Mouse (Mus musculus) cerebellum, postnatal 25 days (tissue): Measurements from ENCODE around the gene Hs3st3a1.

Experiments used
- DNase-seq, 2 experiments: peaks; one replicate each; pipeline ENCODE4 v3.0.0; 2021; ENCODE audit warnings: mixed read lengths in 2 of 2

Gene Hs3st3a1

DNA sequence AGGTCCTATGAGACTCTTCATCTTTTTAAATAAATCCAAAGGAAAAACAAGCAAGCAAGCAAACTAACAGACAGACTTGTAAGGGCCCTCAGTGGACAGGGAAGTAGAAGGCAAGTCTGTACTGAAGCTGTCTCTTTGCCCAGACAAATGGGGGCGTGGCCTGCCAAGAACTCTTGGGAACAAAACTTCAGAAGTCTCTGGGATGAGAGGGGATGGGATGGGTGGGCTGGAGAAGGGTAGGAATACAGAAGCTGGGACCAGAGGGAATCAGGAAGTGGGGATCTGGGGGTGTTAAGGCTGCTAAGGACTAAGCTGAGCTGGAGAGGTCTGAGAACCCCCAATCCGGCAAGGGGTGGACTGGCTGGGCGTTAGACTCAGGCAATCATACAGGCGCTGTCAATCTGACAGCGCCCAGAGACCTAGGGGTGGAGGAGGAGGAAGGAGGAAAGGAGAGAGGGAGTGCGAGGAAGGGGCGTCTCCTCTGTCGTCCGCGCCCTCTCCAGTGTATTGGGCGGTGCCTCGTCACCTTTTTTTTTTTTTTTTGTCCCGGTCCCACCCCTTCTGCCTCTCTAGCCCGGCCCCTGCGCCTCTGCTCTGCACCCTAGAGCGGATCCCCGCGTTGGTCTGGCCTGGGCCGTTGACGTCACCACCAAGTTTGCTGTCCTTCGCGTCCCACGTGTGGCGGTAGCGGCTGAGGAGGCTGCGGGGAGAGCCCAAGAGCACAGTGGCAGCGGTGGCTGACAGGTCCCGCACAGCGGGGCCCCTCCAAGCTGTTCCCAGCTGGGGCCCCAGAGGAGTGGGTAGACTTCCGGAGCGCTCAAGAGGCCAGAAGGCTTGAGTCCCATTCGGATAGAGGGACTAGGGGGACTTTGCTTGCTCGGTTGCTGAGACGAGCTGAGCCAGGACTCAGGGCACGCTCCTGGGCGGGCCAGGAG, at the start of gene Hs3st3a1:
Hs3st3a1 (plus strand) TSS at position 722 of the 935 bp plus-strand sequence.
- DNase-seq, result peak; percentile 4 to 18

DNA sequence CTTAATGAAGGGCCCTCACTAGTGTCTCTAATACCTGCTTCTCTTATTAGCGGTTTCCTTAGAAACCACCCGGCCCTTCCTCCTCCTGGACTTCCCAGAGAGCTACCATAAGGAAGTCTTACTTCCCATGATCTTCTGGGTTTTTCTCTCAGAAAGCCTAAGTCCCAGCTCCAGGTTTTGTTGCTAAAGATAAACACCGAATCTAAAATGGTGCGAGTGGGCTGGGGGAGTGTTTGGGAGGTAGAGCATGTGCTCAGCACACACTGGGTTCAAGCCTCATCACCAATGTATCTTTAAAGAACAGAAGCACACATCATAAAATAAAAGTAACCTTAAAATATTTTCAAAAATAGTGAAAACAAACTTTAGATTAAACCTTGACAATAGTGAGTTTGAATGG, 48.8 kb upstream of the Hs3st3a1 start:
- DNase-seq, result no peak

DNA sequence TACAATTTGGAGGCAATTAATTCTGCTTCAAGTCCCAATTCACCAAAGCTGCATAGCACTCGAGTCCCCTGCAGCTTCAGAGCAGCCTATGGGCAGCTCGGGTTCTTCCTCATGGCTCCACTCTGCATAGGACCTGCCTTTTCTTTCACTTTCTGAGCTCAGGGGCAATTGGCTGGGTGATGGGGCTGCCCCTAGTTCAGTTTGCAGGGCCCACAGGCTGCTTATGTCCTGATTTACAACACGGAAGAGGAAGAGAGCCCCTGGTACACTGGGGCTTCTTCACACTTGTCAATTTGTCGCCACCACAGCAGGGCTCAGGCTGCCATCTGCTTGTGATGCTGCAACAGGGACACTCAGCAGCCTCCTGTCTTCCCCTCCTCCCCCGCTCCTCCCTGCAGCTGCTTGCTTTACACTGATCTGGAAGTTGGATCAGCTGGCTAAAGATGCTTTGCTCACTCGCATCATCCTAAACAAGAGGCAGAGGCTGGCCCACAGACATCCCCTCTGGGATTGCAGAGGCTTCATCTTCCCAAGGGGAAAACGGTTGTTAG, 38.7 kb upstream of the Hs3st3a1 start:
- peak; percentile 12 to 27 for DNase-seq

DNA sequence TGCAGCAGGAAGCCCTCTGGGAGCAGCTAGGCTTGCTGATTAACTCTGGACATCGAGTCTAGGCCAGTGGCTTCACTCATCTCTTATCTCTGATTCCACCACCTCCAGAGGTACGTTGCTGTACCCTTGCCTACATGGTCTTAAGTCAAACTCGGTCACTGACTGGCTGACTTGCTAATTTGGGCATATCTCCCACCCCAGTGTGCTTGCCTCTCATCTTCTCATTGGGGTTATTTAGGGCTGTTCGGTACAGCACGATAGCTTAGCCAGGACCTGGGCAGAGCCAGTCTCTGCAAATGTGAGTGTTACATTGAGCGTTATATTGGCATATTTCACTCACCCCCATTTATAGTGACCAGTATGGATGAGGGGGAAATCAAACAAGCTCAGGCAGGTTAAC, 38.2 kb upstream of the Hs3st3a1 start:
- DNase-seq, result no peak

DNA sequence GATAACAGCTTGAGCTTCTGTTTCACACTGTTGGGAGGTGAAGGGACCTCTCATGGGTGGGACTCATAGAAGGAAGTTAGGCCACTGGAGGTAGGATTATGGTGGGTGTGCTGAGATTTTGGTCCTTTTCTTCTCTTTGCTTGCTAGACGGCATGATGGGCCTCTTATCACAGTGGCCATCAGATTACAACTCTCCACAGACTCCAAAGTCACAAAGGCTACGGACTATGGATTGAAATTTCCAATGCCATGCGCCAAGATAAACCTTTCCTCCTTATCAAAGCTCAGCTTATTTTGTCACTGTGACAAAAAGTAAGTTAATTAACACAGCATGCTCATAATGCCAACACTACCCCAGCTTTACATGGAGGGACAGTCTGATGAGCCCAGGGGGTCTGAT, 37.5 kb upstream of the Hs3st3a1 start:
- DNase-seq, result no peak

DNA sequence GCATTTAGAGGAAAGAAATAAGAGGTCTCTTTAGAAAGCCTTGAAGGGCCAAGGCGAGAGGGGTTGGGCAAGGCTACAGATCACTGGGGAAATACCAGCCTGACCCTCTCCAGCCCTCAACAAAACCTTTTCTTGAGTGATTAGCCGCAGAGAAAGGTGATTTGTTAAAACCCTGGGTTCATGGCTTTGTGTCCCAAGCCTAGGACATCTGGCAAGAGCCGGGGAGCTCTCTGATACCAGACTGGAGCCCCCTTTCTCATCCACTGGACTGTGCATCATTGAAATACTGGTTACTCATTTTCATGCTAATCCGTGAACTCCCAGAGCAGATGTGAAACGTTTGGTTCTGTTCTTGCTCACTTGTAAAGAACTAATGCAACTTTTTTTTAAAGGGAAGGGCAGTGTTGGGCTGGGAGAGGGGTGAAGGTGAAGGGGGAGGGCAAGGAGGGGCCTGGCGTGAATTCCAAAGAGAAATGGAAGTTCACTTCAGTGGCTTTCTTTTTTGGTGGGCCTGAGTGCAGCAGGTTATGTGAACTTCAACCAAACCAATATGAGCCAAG, 34.5 kb upstream of the Hs3st3a1 start:
- DNase-seq, result no peak

DNA sequence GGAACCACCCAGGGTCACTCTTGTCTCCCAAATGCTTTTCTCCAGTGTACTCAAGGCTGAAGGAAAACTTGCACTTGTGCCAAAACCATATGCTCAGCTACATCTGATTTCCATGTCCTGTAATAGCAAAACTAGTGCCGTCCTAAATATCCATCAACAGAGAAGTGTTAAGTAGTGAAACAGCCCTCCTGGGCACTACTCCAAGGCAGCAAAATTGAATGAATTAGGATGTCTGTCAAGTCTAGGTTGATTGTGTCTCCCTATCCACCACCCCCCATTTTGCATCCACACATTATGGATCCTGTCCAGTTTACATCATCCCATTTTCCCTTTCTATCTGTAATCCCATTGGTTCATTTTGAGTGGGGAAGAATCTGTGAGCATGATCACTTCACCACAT, 16.2 kb upstream of the Hs3st3a1 start:
- no peak for DNase-seq

DNA sequence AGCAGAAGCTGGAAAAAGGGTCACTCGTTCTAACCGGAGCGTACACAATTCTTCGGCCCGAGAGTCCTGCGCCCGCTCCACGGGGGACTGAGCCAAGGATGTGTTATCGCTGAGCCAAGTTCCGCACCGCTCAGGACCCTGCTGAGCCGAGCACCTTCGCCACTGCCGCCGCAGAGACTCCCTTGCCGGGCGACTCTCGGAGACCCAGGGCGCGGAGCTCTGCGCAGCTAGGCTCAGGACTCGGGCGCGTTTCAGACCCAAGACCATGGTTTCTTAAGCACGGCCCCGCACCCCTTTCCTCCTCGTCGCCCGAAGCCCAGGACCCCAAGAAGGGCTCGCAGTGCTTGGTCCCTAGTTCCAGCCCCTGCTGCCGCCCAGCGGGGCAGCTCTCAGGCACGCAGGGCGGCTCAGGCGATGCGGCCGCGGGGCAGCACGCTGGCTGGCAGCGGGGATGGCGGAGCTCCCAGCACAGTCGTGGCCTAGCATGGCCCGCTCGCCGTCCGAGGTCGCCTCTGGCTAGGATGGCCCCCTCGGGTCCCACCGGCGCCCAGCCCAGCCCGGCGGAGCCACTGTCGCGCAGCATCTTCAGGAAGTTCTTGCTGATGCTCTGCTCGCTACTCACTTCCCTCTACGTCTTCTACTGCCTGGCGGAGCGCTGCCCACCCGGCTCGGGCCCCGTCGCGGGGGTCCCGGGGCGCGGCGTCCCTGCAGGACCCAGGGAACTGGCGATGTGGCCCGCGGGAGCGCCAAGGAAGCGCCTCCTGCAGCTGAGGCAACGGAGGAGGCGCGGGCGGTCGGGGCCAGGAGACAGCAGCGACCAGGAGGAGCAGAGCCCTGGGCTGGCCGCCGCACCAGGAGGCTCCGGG, 647 bp downstream of the Hs3st3a1 start:
- peak; percentile 9 to 18 for DNase-seq

DNA sequence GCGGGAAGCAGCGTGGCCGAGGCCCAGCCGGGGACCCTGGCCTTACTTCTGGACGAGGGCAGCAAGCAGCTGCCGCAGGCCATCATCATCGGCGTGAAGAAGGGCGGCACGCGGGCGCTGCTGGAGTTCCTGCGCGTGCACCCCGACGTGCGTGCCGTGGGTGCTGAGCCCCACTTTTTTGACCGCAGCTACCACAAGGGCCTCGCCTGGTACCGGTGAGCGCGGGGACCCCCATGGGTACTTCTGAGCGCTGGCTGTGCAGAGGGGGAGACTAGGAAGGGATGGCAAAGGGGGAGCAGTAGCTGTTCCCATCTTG, 1.2 kb downstream of the Hs3st3a1 start, which contains the start of gene F930015N05Rik:
F930015N05Rik (minus strand) TSS at position 242 of the 316 bp plus-strand sequence.
- no peak for DNase-seq

DNA sequence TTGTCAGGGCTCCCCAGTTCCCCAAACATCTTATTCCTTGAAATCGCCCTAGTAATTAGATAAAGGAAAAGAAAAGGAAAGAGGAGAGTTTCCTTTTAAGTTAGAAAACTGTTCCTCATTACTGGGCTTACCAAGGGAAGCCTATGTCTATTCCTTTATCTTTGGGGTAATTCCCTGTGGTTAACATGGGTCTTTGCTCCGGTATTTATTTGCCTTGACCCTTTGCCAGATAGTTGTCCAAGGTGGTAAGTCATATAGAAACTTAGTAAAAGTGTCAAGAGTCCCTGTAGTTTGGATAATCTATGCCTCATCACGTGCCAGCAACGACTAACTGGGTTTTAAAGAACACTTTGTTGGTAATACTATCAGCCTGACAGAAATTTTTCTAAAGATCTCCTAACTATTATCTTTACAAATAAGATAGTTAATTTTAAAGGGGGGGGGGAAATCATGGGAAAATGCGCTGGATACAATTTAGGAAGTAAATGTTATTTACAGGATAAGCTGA, 1.7 kb downstream of the Hs3st3a1 start:
- no peak for DNase-seq

DNA sequence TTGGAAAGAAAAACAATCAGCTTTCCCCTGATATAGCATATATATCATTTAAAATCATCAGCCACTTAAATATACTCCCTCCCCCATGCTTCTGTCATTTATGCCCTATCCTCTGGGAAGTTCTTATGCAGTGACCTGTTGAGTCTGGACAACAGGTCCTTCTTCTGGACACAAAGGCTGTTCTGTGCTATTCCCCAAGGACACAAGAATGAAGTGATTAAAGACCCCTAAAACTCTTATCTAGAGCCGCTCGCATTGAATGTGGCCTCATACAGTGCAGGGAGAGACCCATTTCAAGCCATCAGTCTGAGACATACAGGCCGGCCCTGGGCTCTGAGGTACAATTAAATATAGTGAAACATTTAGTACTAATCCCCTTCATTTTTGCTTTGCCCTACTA, 2.6 kb downstream of the Hs3st3a1 start:
- no peak for DNase-seq

DNA sequence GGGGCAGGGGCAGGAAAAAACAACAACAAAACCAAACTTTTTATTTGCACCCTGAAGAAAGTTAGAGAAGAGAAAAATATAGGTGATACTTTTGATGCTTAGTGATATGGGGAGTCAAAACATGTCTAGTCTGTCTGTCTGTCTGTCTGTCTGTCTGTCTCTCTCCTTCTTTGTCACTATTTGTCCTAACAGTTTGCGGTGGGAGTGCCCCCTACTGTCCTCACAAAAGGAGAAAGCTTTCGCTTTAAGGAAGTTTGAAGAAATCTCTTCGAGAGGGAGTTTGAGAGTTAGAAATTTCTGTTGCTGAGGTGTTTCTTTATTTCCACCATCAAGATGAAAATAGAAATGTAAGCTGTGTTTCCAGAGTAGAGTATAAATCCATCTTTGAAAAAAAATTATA, 3.8 kb downstream of the Hs3st3a1 start:
- DNase-seq, result no peak

DNA sequence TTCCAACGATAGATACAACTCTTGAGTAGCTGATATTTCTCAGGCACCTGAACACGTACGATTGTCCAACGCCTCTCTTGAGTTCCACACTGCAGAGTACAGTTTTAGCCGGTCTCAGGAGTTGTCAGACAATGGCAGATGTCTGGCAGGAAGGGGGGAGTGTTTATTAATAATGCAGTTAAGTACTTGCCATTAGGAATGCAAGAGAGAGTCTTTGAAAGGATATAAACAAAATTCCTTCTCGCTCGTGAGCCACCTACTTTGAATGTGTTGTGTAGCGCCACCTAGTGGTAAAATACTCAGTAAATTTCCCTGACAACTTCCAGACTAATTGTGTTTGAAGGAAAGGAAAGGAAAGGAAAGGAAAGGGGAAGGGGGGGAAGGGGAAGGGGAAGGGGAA, 7.0 kb downstream of the Hs3st3a1 start:
- DNase-seq, result peak in 1 of 2 experiments; percentile 31

DNA sequence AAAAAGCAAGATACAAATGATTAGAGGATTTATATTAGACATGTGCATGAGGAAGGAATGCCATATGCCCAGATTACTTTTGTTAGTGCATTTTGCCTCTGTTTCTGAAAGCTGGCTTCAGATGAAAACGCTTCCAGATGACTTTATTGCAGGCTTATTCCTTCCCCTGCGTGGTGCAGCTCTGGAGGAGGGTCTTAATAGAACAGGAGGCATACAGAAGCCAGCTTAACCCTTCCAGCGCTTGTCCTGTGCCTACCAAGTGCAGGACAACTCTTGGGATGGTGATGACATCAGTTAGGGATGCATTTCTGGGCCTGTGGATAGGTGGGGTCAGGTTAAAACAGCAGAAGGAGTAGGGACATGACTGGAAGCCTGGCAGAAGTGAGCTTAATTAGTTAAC, 7.6 kb downstream of the Hs3st3a1 start:
- no peak for DNase-seq

DNA sequence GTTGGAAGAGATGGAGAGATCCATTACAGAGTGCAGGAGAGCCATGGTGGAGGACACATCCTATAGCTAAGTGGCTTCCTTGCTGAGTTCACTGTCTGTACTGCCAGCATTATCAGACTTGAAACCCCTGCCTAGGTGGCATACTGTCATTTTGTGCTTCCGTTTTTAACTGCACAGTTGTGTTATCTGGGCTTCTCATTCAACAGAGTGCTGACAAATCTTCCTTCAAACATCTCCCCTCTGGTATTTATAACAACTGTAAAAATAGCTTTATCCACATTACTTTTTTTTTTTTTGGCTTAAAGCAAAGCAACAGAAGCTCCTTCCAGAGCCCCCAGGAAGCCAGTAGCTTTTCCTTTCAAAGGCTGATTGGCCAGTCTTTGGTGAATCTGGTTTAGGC, 10.1 kb downstream of the Hs3st3a1 start:
- no peak for DNase-seq

DNA sequence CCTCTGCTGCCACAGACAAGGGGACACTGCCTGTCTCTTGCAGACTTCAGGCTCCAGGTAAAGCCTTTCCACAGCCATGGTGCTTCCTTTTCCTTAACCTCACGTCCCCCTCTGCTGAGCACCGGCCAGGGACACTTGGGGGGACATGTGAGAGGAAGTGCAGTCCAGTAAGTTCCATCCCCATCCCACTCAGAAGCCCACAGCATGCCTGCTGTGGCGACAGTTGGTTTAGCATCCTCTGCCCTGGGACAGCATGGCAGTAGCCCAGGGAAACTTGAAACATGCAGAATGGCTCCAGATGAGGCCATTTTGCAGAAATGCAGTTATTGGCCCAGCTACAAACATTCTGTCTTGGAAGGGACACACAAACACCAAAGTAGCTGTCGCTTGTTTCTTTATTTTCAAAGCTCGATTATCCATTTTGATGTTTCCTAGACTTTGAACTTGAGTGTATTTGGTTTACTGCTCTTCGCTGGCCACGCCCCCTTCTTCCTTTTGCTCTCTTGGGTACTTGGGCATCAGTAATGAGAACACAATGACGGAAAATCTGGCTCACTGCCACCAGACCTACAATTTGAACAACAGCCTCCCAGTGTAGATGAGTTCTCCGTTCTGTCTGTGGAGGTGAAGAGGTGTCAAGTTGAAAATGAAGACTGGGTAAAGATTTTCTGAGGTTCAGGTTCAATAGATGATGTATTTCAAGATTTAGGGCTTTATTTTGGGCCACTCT, 13.6 kb downstream of the Hs3st3a1 start:
- DNase-seq, result peak in 1 of 2 experiments; percentile 11

DNA sequence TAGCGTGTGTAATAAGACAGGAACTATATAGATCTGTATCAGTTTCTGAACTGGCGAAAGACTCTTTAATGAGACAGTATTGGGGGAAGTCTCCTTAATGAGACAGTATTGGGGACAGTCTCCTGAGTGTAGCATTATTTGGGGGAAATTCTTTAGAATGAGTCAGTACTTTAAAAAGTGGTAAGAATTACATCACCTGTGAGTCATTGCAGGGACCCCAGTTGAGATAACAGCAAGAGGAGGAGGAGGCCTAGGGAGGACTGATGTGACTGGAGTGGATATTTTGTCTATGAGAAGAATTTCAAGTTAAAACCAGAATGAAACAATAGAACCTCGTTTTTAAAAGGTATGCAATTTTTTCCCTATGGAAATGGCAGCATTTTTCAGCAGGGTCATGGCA, 26.6 kb downstream of the Hs3st3a1 start:
- no peak for DNase-seq

DNA sequence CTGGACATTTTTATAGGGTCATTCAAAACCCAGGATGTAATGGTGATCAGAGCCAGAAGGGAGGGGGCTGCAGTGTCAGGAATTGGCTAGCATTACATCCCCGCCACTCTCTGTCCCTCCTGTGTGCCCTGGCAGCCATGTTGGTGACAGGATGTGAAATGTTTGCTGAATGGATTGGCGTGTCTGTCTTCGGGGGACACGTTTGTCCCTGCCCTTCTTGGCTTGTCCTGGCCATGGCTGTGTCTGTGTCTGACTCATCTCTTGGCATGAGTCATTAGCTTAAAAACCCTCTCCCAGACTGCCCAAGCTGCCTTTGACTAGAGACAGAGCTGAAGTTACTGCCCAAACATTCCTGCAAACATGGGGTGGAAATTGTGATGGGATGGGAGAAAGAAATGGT, 33.6 kb downstream of the Hs3st3a1 start:
- DNase-seq, result peak in 1 of 2 experiments; percentile 8

DNA sequence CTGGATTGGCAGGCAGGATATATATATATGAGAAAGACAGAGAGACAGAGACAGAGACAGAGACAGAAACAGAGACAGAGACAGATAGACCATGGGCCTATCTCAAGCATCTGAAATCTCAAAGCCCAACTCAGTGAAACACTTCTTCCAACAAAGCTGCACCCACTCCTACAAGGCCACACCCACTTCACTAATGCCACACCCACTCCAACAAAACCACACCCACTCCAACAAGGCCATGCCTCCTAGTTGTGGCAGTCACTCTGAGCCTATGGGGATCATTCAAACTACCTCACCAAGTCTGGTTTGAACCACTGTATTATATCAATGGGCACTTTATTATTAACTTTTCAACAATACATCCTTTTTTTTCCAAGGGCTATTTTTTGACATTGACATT, 35.6 kb downstream of the Hs3st3a1 start:
- no peak for DNase-seq

DNA sequence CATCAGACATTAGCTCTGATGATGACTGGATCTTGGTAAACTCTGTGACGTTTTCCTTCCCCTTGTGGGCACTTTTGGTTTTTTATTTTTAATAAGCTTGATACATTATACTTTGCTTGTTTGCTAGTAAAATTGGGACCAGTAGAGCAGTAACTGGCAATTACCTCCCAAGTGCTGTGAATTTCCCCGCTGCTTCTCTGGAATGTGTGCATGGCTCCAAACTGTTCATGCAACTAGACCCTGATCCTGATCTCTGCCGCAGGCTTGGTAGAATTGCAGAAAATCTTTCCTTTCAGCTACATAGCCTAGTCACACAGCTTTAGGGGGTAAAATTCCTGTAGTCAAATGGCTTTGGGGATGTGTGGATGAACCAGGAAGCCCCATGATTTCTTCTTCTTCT, 38.5 kb downstream of the Hs3st3a1 start:
- DNase-seq, result no peak

DNA sequence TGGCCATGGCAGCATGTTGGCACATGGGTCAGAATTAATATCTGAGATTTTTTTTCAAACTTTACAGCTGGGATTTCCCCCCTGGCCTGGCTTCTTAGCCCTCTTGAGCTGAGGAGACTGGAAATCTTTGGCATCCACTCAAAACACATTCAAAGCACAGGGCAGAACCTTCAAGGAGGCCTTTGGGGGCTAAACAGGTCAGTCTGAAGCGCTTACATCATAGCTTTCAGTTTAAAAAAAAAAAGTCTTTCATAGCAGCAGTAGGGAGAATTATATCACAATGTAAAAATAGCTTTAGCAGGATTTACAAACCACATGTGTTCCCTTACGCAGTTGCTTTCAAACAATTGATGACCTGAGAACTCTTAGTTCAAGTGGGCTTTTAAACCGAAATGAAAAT, 46.3 kb downstream of the Hs3st3a1 start:
- DNase-seq, result no peak
